Mouse (Mus musculus) heart, adult 2 months (tissue): ENCODE results near the gene Fra10ac1.

Experiments
- CTCF ChIP-seq: fragments of 200-600 bp; IDR thresholded peaks from 2 replicates; pipeline ENCODE4 v1.8.1; 2022; ENCODE audit warnings: antibody characterized with exemption, mild to moderate bottlenecking, moderate library complexity
- POLR2A ChIP-seq: fragments of 200-500 bp; IDR thresholded peaks from 2 replicates; pipeline ENCODE4 v1.6.1; 2011; ENCODE audit warnings: mild to moderate bottlenecking, low read depth, low read length, control low read depth; ENCODE audit not compliant: insufficient read depth

- TF ChIP-seq POLR2A (no peak), CTCF (no peak)
Measured at GRCm38 (mm10) chr19:38191446-38191845, 32.5 kb downstream of the Fra10ac1 start.
